Mouse (Mus musculus) neural tube, embryonic 13.5 days (tissue): ENCODE data around the gene Cd300lg. TPM values are rescaled to one million over a fixed set of nuclear protein-coding genes. Genes with fewer than 3 reads are reported as not detected.

ENCODE experiments used
- ATAC-seq: fragments of 200-750 bp; cut with Nextera tagmentation; 2 replicates; pipeline ENCODE4 v1.8.0; 2017; ENCODE audit warnings: low read depth, mild to moderate bottlenecking, moderate TSS enrichment, moderate library complexity
- H3K27ac ChIP-seq: fragments of 300-500 bp; sonication (generic); replicated peaks from 2 replicates; pipeline ENCODE4 v1.5.1; 2015; ENCODE audit warnings: moderate library complexity, mild to moderate bottlenecking, inconsistent platforms
- H3K27me3 ChIP-seq: fragments of 300-500 bp; sonication (generic); 2 replicates; pipeline ENCODE4 v1.6.1; 2015; ENCODE audit warnings: mild to moderate bottlenecking, inconsistent platforms
- H3K36me3 ChIP-seq: fragments of 300-500 bp; sonication (generic); 2 replicates; pipeline ENCODE4 v1.6.1; 2015; ENCODE audit warnings: mild to moderate bottlenecking, inconsistent platforms
- H3K4me1 ChIP-seq: fragments of 300-500 bp; sonication (generic); replicated peaks from 2 replicates; pipeline ENCODE4 v1.6.1; 2015; ENCODE audit warnings: inconsistent platforms
- H3K4me2 ChIP-seq: fragments of 300-500 bp; sonication (generic); 2 replicates; pipeline ENCODE4 v1.6.1; 2015; ENCODE audit warnings: inconsistent platforms, mild to moderate bottlenecking, moderate library complexity
- H3K4me3 ChIP-seq: fragments of 300-500 bp; sonication (generic); 2 replicates; pipeline ENCODE4 v1.5.1; 2015; ENCODE audit warnings: mild to moderate bottlenecking, inconsistent platforms
- H3K9ac ChIP-seq: fragments of 300-500 bp; sonication (generic); 2 replicates; pipeline ENCODE4 v1.6.1; 2015; ENCODE audit warnings: moderate library complexity, mild to moderate bottlenecking, inconsistent platforms
- H3K9me3 ChIP-seq: fragments of 300-500 bp; sonication (generic); 2 replicates; pipeline ENCODE4 v1.6.1; 2016; ENCODE audit warnings: inconsistent platforms
- WGBS: fragments of 180-500 bp; shearing (Covaris S2); methylation state at CpG from one replicate; pipeline ENCODE4 v1.1.7; 2015; 5-methylcytosine and 5-hydroxymethylcytosine counted together
- polyA plus RNA-seq: library from polyadenylated mRNA; unstranded; fragments of >200 nt; fragmentation: Nextera tagmentation; extraction: Ambion mirVana; gene quantifications from 2 replicates; pipeline ENCODE4 v1.2.1, GENCODE M21; 2015

Gene Cd300lg
- polyA plus RNA-seq, 1 experiment from 2014 or later, result 0.45 TPM

GRCm38 (mm10) chr11:102010140-102010539 lies 31.2 kb upstream of the Cd300lg start:
- peaks cover 20% of the 10 kb centered on the region for H3K4me1 ChIP-seq
- peak overlapping the region; percentile 86 for H3K27ac ChIP-seq
- no peak overlapping the region for H3K4me2 ChIP-seq
- H3K27me3 ChIP-seq, result no peaks in the 10 kb centered on the region
- 0 out of 2 replicates have a peak overlapping the region, but pooled peaks have one; percentile 34 for H3K9ac ChIP-seq
- H3K9me3 ChIP-seq, result no peaks in the 10 kb centered on the region
- H3K36me3 ChIP-seq, result peaks cover 94% of the 10 kb centered on the region
- peak; percentile 68 for ATAC-seq
- no peak overlapping the region for H3K4me3 ChIP-seq
- WGBS, result 35% methylated on average over 13 of the region's 13 CpGs

GRCm38 (mm10) chr11:102011510-102011909 lies 29.8 kb upstream of the Cd300lg start:
- no peaks in the 10 kb centered on the region for H3K9me3 ChIP-seq
- 86% methylated on average over 8 of the region's 8 CpGs for WGBS
- ATAC-seq, result no peak
- H3K36me3 ChIP-seq, result peaks cover 90% of the 10 kb centered on the region
- H3K4me3 ChIP-seq, result no peak overlapping the region
- H3K9ac ChIP-seq, result no peak overlapping the region
- H3K27ac ChIP-seq, result no peak overlapping the region
- peaks cover 34% of the 10 kb centered on the region for H3K4me1 ChIP-seq
- no peaks in the 10 kb centered on the region for H3K27me3 ChIP-seq
- no peak overlapping the region for H3K4me2 ChIP-seq

- H3K4me1 ChIP-seq, result peaks cover 34% of the 10 kb centered on the region
- no peak overlapping the region for H3K27ac ChIP-seq
- H3K27me3 ChIP-seq, result no peaks in the 10 kb centered on the region
- WGBS, result 85% methylated on average over 8 of the region's 8 CpGs
- ATAC-seq, result no peak
- H3K4me3 ChIP-seq, result no peak overlapping the region
- no peak overlapping the region for H3K4me2 ChIP-seq
- H3K36me3 ChIP-seq, result peaks cover 91% of the 10 kb centered on the region
- no peaks in the 10 kb centered on the region for H3K9me3 ChIP-seq
- no peak overlapping the region for H3K9ac ChIP-seq
These were observed 28.1 kb upstream of the Cd300lg start for GRCm38 (mm10) chr11:102013201-102013600.

GRCm38 (mm10) chr11:102015472-102015871 lies 25.8 kb upstream of the Cd300lg start:
- 54% methylated on average over 6 of the region's 6 CpGs for WGBS
- Histone ChIP-seq H3K9me3 (no peaks in the 10 kb centered on the region), H3K4me2 (no peak overlapping the region), H3K27ac (no peak overlapping the region), H3K27me3 (no peaks in the 10 kb centered on the region), H3K36me3 (peaks cover 83% of the 10 kb centered on the region), H3K4me3 (no peak overlapping the region), H3K9ac (no peak overlapping the region), H3K4me1 (peaks cover 22% of the 10 kb centered on the region)
- no peak for ATAC-seq

- H3K9me3 ChIP-seq, result no peaks in the 10 kb centered on the region
- H3K36me3 ChIP-seq, result peaks cover 76% of the 10 kb centered on the region
These were observed 25.2 kb upstream of the Cd300lg start for GRCm38 (mm10) chr11:102016136-102016535.

GRCm38 (mm10) chr11:102019736-102020135 lies 21.6 kb upstream of the Cd300lg start:
- ATAC-seq, result no peak
- Histone ChIP-seq H3K4me3 (no peak overlapping the region), H3K9ac (no peak overlapping the region), H3K4me2 (no peak overlapping the region), H3K9me3 (no peaks in the 10 kb centered on the region), H3K27me3 (no peaks in the 10 kb centered on the region), H3K27ac (no peak overlapping the region), H3K36me3 (peaks cover 66% of the 10 kb centered on the region), H3K4me1 (peaks cover 33% of the 10 kb centered on the region)
- WGBS, result 64% methylated on average over 9 of the region's 9 CpGs

More at GRCm38 (mm10) chr11:102016136-102016535, 25.2 kb upstream of the Cd300lg start:
- Histone ChIP-seq H3K27me3 (no peaks in the 10 kb centered on the region), H3K9ac (no peak overlapping the region), H3K4me2 (no peak overlapping the region), H3K4me3 (no peak overlapping the region), H3K4me1 (peaks cover 16% of the 10 kb centered on the region), H3K27ac (no peak overlapping the region)
- no peak for ATAC-seq
- WGBS, result 97% methylated on average over 1 of the region's 1 CpGs

- Histone ChIP-seq H3K9me3 (no peaks in the 10 kb centered on the region), H3K27ac (no peak overlapping the region), H3K4me2 (no peak overlapping the region), H3K27me3 (no peaks in the 10 kb centered on the region), H3K4me3 (no peak overlapping the region), H3K36me3 (peaks cover 54% of the 10 kb centered on the region), H3K4me1 (peaks cover 35% of the 10 kb centered on the region), H3K9ac (no peak overlapping the region)
- WGBS, result 84% methylated on average over 5 of the region's 5 CpGs
- ATAC-seq, result no peak
These were observed 20.1 kb upstream of the Cd300lg start for GRCm38 (mm10) chr11:102021196-102021595.

- Histone ChIP-seq H3K4me1 (peaks cover 45% of the 10 kb centered on the region), H3K4me3 (no peak overlapping the region), H3K4me2 (no peak overlapping the region), H3K27ac (no peak overlapping the region), H3K36me3 (peaks cover 32% of the 10 kb centered on the region), H3K27me3 (no peaks in the 10 kb centered on the region), H3K9ac (0 out of 2 replicates have a peak overlapping the region, but pooled peaks have one; percentile 17), H3K9me3 (no peaks in the 10 kb centered on the region)
- no peak for ATAC-seq
- WGBS, result 68% methylated on average over 13 of the region's 13 CpGs
These were observed 17.9 kb upstream of the Cd300lg start for GRCm38 (mm10) chr11:102023406-102023805.

- Histone ChIP-seq H3K36me3 (peaks cover 25% of the 10 kb centered on the region), H3K9ac (no peak overlapping the region), H3K4me1 (peaks cover 45% of the 10 kb centered on the region), H3K9me3 (no peaks in the 10 kb centered on the region), H3K4me2 (peak overlapping the region; percentile 3; the same call in 1 of the 2 replicates), H3K4me3 (no peak overlapping the region), H3K27me3 (no peaks in the 10 kb centered on the region), H3K27ac (no peak overlapping the region)
- WGBS, result 78% methylated on average over 6 of the region's 6 CpGs
- ATAC-seq, result no peak
These were observed 17.1 kb upstream of the Cd300lg start for GRCm38 (mm10) chr11:102024084-102024758.

GRCm38 (mm10) chr11:102024875-102025274 lies 16.4 kb upstream of the Cd300lg start:
- peak overlapping the region; percentile 65 for H3K4me2 ChIP-seq
- H3K27ac ChIP-seq, result 0 out of 2 replicates have a peak overlapping the region, but pooled peaks have one; percentile 3
- no peak for ATAC-seq
- H3K4me1 ChIP-seq, result peaks cover 47% of the 10 kb centered on the region
- no peaks in the 10 kb centered on the region for H3K9me3 ChIP-seq
- peaks cover 25% of the 10 kb centered on the region for H3K36me3 ChIP-seq
- peak overlapping the region; percentile 86 for H3K9ac ChIP-seq
- H3K4me3 ChIP-seq, result peak overlapping the region; percentile 62
- 81% methylated on average over 4 of the region's 4 CpGs for WGBS
- no peaks in the 10 kb centered on the region for H3K27me3 ChIP-seq

- Histone ChIP-seq H3K9ac (peak overlapping the region; percentile 86), H3K27me3 (no peaks in the 10 kb centered on the region), H3K9me3 (no peaks in the 10 kb centered on the region), H3K36me3 (peaks cover 20% of the 10 kb centered on the region), H3K27ac (0 out of 2 replicates have a peak overlapping the region, but pooled peaks have one; percentile 3), H3K4me2 (peak overlapping the region; percentile 65), H3K4me1 (peaks cover 52% of the 10 kb centered on the region), H3K4me3 (peak overlapping the region; percentile 62)
- ATAC-seq, result no peak
- WGBS, result 30% methylated on average over 7 of the region's 7 CpGs
These were observed 16.0 kb upstream of the Cd300lg start for GRCm38 (mm10) chr11:102025354-102025753.

GRCm38 (mm10) chr11:102025991-102026660 lies 15.2 kb upstream of the Cd300lg start:
- Histone ChIP-seq H3K9me3 (no peaks in the 10 kb centered on the region), H3K4me1 (peaks cover 52% of the 10 kb centered on the region), H3K27me3 (no peaks in the 10 kb centered on the region), H3K27ac (peak overlapping the region; percentile 96), H3K9ac (peak overlapping the region; percentile 86), H3K4me2 (peak overlapping the region; percentile 65), H3K4me3 (peak overlapping the region; percentile 62), H3K36me3 (peaks cover 20% of the 10 kb centered on the region)
- peak; percentile 29; the same call in 1 of the 2 replicates for ATAC-seq
- 3% methylated on average over 22 of the region's 23 CpGs for WGBS
